Mouse (Mus musculus) forebrain, embryonic 10.5 days (tissue): ENCODE measurements around the gene Gng3. TPM values are rescaled to one million over a fixed set of nuclear protein-coding genes. Genes with fewer than 3 reads are reported as not detected.

Source experiments
- DNase-seq: peaks from one replicate; pipeline ENCODE4 v3.0.0-alpha.2; 2017; ENCODE audit warnings: low spot score; ENCODE audit errors: extremely low spot score
- H3K27ac ChIP-seq: fragments of 300-500 bp; sonication (generic); 2 replicates; pipeline ENCODE4 v1.5.1; 2016; ENCODE audit warnings: mild to moderate bottlenecking
- H3K27me3 ChIP-seq: fragments of 300-500 bp; sonication (generic); 2 replicates; pipeline ENCODE4 v1.6.1; 2016; ENCODE audit warnings: mild to moderate bottlenecking; ENCODE audit not compliant: poor library complexity, severe bottlenecking
- H3K36me3 ChIP-seq: fragments of 300-500 bp; sonication (generic); replicated peaks from 2 replicates; pipeline ENCODE4 v1.6.1; 2016; ENCODE audit warnings: mild to moderate bottlenecking, moderate library complexity
- H3K4me1 ChIP-seq: fragments of 300-500 bp; sonication (generic); 2 replicates; pipeline ENCODE4 v1.6.1; 2016
- H3K4me3 ChIP-seq: fragments of 300-500 bp; sonication (generic); 2 replicates; pipeline ENCODE4 v1.5.1; 2016; ENCODE audit warnings: mild to moderate bottlenecking, moderate library complexity
- H3K9me3 ChIP-seq: fragments of 300-500 bp; sonication (generic); 2 replicates; pipeline ENCODE4 v1.6.1; 2016; ENCODE audit warnings: mild to moderate bottlenecking, moderate library complexity
- WGBS: fragments of 180-500 bp; shearing (Covaris S2); methylation state at CpG from one replicate; pipeline ENCODE4 v1.1.7; 2016; 5-methylcytosine and 5-hydroxymethylcytosine counted together
- polyA plus RNA-seq: library from polyadenylated mRNA; unstranded; fragments of >200 nt; fragmentation: Nextera tagmentation; extraction: Ambion mirVana; gene quantifications from 2 replicates; pipeline ENCODE4 v1.2.1, GENCODE M21; 2016

Gng3 gene
- polyA plus RNA-seq, 1 experiment from 2014 or later: 31.7 TPM

DNA sequence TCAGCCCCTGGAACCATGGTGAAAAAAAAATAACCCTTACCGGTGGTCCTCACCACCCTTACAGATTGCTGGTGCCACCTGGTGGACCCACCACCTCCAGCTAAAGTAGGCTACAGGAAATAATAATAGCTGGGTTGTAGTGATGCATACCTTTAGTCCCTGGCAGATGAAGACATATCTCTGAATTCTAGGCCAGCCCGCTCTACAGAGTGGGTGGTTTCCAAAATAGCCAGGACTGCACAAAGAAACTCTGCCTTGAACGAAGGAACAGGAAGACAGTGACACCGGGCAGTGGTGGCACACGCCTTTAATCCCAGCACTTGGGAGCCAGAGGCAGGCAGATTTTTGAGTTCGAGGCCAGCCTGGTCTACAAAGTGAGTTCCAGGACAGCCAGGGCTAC, 25.3 kb upstream of the Gng3 start:
- H3K4me3 ChIP-seq: no peak overlapping the region

DNA sequence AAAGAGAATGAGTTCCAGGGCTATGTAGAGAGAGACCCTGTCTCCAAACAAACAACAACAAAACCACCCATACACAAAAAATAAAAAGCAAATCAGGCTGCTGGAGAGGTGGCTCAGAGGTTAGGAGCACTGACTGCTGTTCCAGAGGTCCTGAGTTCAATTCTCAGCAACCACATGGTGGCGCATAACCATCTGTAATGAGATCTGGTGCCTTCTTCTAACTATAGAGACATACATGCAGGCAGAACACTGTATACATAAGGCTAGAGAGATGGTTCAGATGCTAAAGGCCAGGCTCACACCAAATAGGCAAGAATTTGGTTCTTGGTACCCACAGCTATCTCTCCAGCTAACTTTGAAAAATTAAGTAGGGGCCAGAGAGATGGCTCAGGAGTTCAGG, 20.0 kb upstream of the Gng3 start:
- 21% methylated on average over 1 of the region's 1 CpGs for WGBS

More for the DNA sequence above, 25.3 kb upstream of the Gng3 start:
- Histone ChIP-seq H3K9me3 (no peaks in the 10 kb centered on the region), H3K27me3 (no peaks in the 10 kb centered on the region), H3K36me3 (no peaks in the 10 kb centered on the region), H3K4me1 (no peaks in the 10 kb centered on the region), H3K27ac (no peak overlapping the region)
- no peak for DNase-seq
- WGBS: 85% methylated on average over 6 of the region's 6 CpGs

DNA sequence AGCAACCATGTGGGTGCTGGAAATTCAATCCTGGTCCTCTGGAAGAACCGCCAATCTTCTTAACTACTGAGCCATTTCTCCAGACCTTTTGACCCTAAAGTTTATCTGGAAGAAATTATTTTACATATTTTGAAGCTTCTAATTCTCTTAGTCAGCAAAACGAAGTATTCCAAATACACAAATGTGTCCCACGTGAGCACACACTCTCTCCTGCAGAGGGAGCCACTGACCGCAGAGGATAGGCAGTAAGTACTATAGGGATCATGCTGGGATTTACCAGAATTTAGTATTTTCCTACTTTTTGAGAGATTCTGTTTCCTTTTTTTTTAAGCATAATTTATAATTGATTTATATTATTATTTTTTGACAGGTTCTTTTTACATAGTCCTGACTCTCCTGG, 18.7 kb upstream of the Gng3 start:
- H3K27me3 ChIP-seq: no peaks in the 10 kb centered on the region
- no peak for DNase-seq
- 43% methylated on average over 4 of the region's 4 CpGs for WGBS
- no peaks in the 10 kb centered on the region for H3K36me3 ChIP-seq
- no peaks in the 10 kb centered on the region for H3K9me3 ChIP-seq
- no peak overlapping the region for H3K27ac ChIP-seq
- H3K4me3 ChIP-seq: no peak overlapping the region
- H3K4me1 ChIP-seq: no peaks in the 10 kb centered on the region

More for the DNA sequence above, 20.0 kb upstream of the Gng3 start:
- no peak for DNase-seq
- Histone ChIP-seq H3K27ac (no peak overlapping the region), H3K36me3 (no peaks in the 10 kb centered on the region), H3K27me3 (no peaks in the 10 kb centered on the region), H3K9me3 (no peaks in the 10 kb centered on the region), H3K4me1 (no peaks in the 10 kb centered on the region), H3K4me3 (no peak overlapping the region)

DNA sequence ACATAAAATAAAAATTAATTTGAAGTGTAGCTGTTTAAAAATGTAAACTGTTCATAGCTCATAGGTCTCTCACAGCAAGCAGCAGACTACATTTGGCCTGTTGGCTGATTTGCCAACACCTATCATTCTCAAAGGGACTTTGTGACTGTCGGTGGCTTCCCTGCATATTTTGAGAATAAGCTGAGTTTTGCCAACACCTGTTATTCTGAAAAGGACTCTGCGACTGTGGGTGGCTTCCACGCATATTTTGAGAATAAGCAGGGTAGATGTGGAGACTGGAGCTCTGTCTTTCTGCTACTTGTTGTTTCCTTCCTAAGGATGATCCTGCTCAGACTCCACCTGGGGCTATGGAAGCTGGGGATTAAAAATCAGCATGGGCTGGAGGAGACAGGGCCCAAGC, 14.1 kb upstream of the Gng3 start:
- Histone ChIP-seq H3K9me3 (no peaks in the 10 kb centered on the region), H3K36me3 (peaks cover 10% of the 10 kb centered on the region), H3K27ac (no peak overlapping the region), H3K27me3 (no peaks in the 10 kb centered on the region), H3K4me3 (no peak overlapping the region), H3K4me1 (peaks cover 10% of the 10 kb centered on the region)
- DNase-seq: no peak
- WGBS: 91% methylated on average over 3 of the region's 3 CpGs

DNA sequence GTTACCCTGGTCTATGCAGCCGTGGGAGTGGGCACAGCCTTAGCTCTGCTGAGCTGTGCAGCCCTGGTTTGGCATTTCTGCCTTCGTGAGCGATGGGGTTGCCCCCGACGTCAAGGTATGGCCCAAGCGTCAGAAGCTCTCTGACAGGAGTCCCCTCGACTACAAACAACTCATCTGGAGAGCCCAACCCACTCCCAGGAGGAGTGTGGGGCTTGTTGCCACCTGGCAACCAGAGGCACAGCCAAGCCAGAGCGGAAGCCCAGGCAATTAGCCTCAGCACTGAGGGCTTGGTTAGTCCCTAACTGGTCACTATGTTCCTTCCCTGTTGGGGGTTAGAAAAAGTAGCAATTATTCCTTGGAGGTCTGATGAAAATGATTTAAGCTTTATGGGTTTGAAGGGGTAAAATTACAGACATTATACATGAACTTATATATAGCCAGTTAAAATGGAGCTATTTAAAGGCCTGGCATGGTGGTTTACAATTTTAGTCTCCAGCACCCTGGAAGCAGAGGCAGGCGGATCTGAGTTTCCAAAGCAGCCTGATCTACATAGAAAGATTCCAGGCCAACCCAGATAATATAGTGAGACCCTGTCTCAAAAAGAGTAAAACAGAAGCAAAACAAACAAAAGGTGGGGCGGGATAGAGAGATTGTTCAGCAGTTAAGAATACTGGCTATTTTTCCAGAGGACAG, 13.4 kb upstream of the Gng3 start:
- H3K4me3 ChIP-seq: no peak overlapping the region
- no peak for DNase-seq
- peaks cover 17% of the 10 kb centered on the region for H3K36me3 ChIP-seq
- no peak overlapping the region for H3K27ac ChIP-seq
- WGBS: 65% methylated on average over 10 of the region's 10 CpGs
- H3K9me3 ChIP-seq: no peaks in the 10 kb centered on the region
- H3K27me3 ChIP-seq: no peaks in the 10 kb centered on the region
- H3K4me1 ChIP-seq: peaks cover 10% of the 10 kb centered on the region

DNA sequence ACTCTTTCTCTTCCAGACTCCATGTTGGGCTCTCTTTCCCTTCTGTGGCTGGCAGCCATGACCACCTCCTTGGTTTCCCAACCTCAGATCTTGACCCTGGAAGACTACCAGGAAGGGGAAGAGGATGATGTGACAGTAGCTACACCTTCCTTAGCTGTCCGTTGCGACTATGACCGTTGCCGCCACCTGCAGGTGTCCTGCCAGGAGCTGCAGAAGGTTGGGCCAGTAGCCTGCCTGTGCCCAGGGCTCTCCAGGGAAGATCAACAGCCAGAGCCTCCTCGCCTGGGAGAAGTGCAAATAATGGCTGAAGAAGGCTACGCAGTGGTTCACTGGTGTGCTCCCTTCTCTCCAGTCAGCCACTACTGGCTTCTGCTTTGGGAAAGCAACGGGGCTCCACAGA, 12.6 kb upstream of the Gng3 start:
- no peak overlapping the region for H3K27ac ChIP-seq
- H3K9me3 ChIP-seq: no peaks in the 10 kb centered on the region
- peaks cover 10% of the 10 kb centered on the region for H3K4me1 ChIP-seq
- H3K4me3 ChIP-seq: no peak overlapping the region
- no peaks in the 10 kb centered on the region for H3K27me3 ChIP-seq
- peaks cover 25% of the 10 kb centered on the region for H3K36me3 ChIP-seq
- no peak for DNase-seq
- 54% methylated on average over 7 of the region's 7 CpGs for WGBS

DNA sequence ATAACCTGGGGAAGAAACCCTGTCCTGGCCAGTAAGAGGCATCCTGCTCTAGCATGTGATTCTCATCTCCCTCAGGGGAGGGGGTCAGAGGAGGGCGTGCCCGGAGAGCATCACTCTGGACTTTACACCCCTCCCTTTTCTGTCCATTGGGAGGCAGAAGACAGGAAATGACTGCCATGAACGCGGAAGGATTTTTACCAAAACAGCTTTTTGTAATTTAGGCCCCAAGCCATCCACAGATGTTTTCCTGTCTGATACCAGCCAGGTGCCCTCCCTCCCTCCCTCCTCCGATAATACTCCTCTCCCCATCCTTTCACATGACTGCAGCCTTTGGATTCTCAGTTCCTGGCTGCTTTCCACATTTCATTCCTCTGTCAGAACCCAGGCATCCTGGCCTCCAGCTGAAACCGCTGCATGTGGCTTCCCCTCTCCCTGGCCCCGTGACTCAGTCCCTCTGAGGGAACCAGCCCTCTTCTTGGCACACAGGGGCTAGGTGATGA, 11.5 kb upstream of the Gng3 start, which contains the start of gene Lrrn4cl:
Lrrn4cl (plus strand) TSS at position 367 of the 500 bp plus-strand sequence.
- Histone ChIP-seq H3K36me3 (peaks cover 37% of the 10 kb centered on the region), H3K4me1 (peaks cover 10% of the 10 kb centered on the region), H3K27ac (peak within 1 kb of the TSS; percentile 20), H3K4me3 (no peak within 1 kb of the TSS), H3K9me3 (no peaks in the 10 kb centered on the region), H3K27me3 (no peaks in the 10 kb centered on the region)
- WGBS: 34% methylated on average over 7 of the region's 7 CpGs
- no peak for DNase-seq

DNA sequence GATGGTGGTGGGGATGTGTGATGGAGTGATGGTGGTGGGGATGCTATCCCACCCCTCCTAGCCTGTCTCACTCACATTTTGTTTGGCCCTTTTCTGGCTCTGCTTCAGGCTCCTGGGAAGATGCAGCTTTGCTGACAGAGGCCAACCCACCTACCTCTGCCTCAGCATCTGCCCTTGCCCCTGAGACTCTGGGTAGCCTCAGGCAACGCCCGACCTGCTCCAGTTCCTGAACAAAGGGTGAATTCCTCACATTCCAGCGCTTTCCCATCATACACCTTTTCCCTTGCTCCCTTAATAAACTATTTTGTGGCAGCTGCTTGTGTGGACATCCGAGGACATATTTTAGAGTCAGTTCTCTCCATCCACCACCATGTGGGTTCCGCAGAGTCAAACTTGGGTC, 9.4 kb upstream of the Gng3 start:
- Histone ChIP-seq H3K27me3 (no peaks in the 10 kb centered on the region), H3K4me1 (peaks cover 10% of the 10 kb centered on the region), H3K36me3 (peaks cover 41% of the 10 kb centered on the region), H3K27ac (no peak overlapping the region), H3K4me3 (no peak overlapping the region), H3K9me3 (no peaks in the 10 kb centered on the region)
- 82% methylated on average over 5 of the region's 5 CpGs for WGBS
- no peak for DNase-seq

DNA sequence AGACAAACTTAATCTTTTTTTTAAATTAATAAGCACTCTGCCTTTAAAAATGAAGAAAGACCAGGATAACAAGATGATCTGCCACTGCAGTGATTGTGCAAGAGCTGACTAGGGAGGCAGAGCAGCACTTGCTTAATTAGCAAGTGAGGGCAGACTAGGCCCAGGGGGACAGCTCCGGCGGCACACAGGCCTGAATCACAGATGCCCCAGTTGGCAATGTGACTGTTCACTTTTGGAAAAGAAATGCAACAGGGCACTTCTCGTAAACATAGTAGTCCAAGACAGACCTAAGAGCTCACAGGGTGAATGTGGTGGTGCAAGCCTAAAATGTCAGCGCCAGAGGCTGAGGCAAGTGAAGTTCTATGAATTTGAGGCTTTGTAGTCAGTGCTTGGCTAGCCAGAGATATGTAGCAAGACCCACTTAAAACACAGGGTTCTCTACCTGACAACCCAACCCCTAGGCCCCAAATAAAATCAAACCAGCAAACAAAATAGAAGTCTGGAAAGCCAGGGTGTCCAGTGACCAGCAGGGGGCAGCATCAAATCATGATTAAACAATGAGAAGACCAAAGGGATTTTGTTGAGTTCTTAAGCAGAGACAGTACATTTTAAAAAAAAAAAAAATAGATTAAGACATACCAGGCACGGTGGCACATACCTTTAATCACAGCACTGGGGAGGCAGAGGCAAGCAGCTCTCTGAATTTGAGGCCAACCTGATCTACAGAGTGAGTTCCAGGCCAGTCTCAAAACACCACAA, 5.6 kb upstream of the Gng3 start:
- peaks cover 61% of the 10 kb centered on the region for H3K36me3 ChIP-seq
- DNase-seq: peak; percentile 66
- WGBS: 66% methylated on average over 5 of the region's 5 CpGs

DNA sequence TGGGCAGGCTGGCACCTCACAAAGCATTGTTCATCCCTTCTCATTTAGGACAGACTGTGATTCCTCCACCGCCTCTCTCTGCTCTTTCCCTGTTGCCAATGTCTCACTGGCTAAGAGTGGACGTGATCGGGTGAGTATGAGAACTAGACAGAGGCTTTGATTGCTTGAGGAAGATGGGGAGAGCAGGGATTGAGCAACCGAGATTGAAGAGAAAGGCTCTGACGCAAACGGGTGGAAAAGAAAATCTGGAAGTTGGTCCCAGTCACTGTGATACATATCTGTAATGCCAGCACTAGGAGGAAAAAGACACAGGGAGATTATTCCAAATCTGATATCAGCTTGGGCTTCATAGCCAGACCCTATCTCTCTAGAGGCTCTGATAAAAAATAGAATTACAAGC, 4.0 kb upstream of the Gng3 start:
- WGBS: 89% methylated on average over 6 of the region's 6 CpGs
- Histone ChIP-seq H3K4me3 (no peak overlapping the region), H3K27ac (no peak overlapping the region), H3K4me1 (peaks cover 34% of the 10 kb centered on the region), H3K27me3 (no peaks in the 10 kb centered on the region), H3K36me3 (peaks cover 50% of the 10 kb centered on the region), H3K9me3 (no peaks in the 10 kb centered on the region)
- no peak for DNase-seq

More for the DNA sequence above, 5.6 kb upstream of the Gng3 start:
- Histone ChIP-seq H3K4me3 (no peak overlapping the region), H3K4me1 (peaks cover 21% of the 10 kb centered on the region), H3K27ac (no peak overlapping the region), H3K9me3 (no peaks in the 10 kb centered on the region), H3K27me3 (no peaks in the 10 kb centered on the region)

DNA sequence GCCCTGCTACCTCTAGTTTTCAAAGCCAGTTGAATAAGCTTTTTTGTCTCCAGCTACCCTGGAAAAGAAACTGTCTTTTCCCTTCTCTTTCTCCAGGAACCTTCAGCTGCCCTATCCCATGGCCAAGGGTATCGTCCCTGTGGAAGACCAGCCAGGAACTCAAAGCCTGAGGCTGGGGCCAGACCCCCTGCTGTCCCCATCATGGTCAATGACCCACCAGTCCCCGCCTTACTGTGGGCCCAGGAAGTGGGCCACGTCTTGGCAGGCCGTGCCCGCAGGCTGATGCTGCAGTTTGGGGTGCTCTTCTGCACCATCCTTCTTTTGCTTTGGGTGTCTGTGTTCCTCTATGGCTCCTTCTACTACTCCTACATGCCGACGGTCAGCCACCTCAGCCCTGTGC, 2.0 kb upstream of the Gng3 start:
- Histone ChIP-seq H3K4me3 (peak overlapping the region; percentile 61), H3K4me1 (peaks cover 46% of the 10 kb centered on the region), H3K27me3 (no peaks in the 10 kb centered on the region), H3K36me3 (peaks cover 39% of the 10 kb centered on the region), H3K27ac (no peak overlapping the region), H3K9me3 (no peaks in the 10 kb centered on the region)
- 85% methylated on average over 7 of the region's 7 CpGs for WGBS
- no peak for DNase-seq

DNA sequence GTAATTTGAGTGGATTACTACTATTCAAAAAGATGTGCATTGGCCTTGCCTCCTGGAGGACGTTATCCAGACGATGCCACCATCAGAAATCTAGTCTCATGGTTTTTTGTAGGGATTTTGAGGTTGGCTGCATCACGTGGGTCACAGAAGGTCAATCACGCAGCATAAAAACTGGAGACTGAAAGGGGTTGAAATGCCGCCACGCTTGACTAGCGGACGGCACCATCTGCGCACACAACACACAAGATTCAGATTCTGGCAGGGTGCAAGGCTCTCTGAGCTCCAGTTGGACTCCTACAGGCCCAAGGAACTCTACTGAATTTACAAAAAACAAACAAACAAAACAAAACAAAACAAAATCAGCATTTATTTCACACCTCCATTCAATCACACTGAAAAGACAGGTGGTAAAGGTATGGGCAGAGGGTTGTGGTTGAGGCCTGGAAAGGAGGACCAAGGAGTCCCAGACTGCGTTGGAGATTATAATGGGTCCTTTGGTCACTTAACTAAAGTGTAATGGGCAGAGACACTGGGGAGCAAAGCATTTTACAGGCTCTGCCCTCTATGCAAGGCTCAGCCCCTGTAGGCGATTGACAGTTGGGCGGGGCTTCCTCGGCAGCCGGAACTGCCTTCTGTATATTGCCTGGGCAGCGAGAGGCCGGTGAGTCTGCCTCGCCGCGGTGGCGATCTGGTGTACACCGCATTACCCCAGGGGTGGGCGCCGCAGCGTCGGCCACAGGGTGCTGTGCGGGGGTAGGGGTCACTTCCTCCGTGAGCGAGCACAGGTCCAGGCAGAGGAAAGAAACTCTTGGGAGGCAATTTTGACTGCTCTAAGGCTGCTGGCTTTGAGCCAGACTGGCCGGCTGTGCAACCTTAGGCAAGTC, 1.2 kb upstream of the Gng3 start:
- DNase-seq: peak; percentile 54
- Histone ChIP-seq H3K9me3 (no peaks in the 10 kb centered on the region), H3K27me3 (no peaks in the 10 kb centered on the region), H3K4me1 (peaks cover 46% of the 10 kb centered on the region), H3K27ac (peak overlapping the region; percentile 97), H3K4me3 (peak overlapping the region; percentile 61), H3K36me3 (peaks cover 42% of the 10 kb centered on the region)
- WGBS: 19% methylated on average over 29 of the region's 29 CpGs
